Mouse (Mus musculus) heart, embryonic 11.5 days (tissue): ENCODE measurements around the gene Mgat5. TPM values are rescaled to one million over a fixed set of nuclear protein-coding genes. Genes with fewer than 3 reads are reported as not detected.

Source experiments
- ATAC-seq: fragments of 200-750 bp; cut with Nextera tagmentation; replicated peaks from 2 replicates; pipeline ENCODE4 v1.8.0; 2017; ENCODE audit warnings: moderate library complexity; ENCODE audit not compliant: insufficient number of reproducible peaks, low FRiP score, low TSS enrichment
- H3K27ac ChIP-seq: fragments of 300-500 bp; sonication (generic); 2 replicates; pipeline ENCODE4 v1.5.1; 2014; ENCODE audit warnings: mild to moderate bottlenecking, low read depth, low read length
- H3K27me3 ChIP-seq: fragments of 300-500 bp; sonication (generic); 2 replicates; pipeline ENCODE4 v1.6.1; 2014; ENCODE audit warnings: mild to moderate bottlenecking, low read length, mixed read lengths; ENCODE audit not compliant: control insufficient read depth, insufficient read depth
- H3K36me3 ChIP-seq: fragments of 300-500 bp; sonication (generic); 2 replicates; pipeline ENCODE4 v1.6.1; 2014; ENCODE audit warnings: mild to moderate bottlenecking, low read length, moderate library complexity, mixed read lengths; ENCODE audit not compliant: control insufficient read depth, insufficient read depth
- H3K4me1 ChIP-seq: fragments of 300-500 bp; sonication (generic); 2 replicates; pipeline ENCODE4 v1.6.1; 2014; ENCODE audit warnings: low read length; ENCODE audit not compliant: control insufficient read depth, insufficient read depth
- H3K4me2 ChIP-seq: fragments of 300-500 bp; sonication (generic); 2 replicates; pipeline ENCODE4 v1.6.1; 2014; ENCODE audit warnings: mild to moderate bottlenecking, moderate library complexity
- H3K4me3 ChIP-seq: fragments of 300-500 bp; sonication (generic); 2 replicates; pipeline ENCODE4 v1.5.1; 2014; ENCODE audit warnings: low read depth, low read length
- H3K9ac ChIP-seq: fragments of 300-500 bp; sonication (generic); 2 replicates; pipeline ENCODE4 v1.6.1; 2014; ENCODE audit warnings: mild to moderate bottlenecking, low read depth, low read length, moderate library complexity
- H3K9me3 ChIP-seq: fragments of 300-500 bp; sonication (generic); replicated peaks from 2 replicates; pipeline ENCODE4 v1.6.1; 2016; ENCODE audit warnings: low read length; ENCODE audit not compliant: control insufficient read depth
- WGBS: fragments of 180-500 bp; shearing (Covaris S2); extraction: QIAGEN DNeasy Blood & Tissue Kit; methylation state at CpG from one replicate; pipeline ENCODE4 v1.1.7; 2014; ENCODE audit not compliant: insufficient replicate concordance; 5-methylcytosine and 5-hydroxymethylcytosine counted together
- polyA plus RNA-seq: library from polyadenylated mRNA; unstranded; fragments of >200 nt; fragmentation: Nextera tagmentation; extraction: Ambion mirVana; gene quantifications from 2 replicates; pipeline ENCODE4 v1.2.1, GENCODE M21; 2014

Gene Mgat5
- polyA plus RNA-seq, 1 experiment from 2014 or later, result 4.9 TPM

- Histone ChIP-seq H3K36me3 (0 out of 2 replicates have a peak, but pooled peaks cover 6% of the 10 kb centered on the region), H3K9me3 (no peaks in the 10 kb centered on the region), H3K27me3 (no peaks in the 10 kb centered on the region), H3K9ac (no peak overlapping the region), H3K4me3 (no peak overlapping the region), H3K27ac (no peak overlapping the region), H3K4me1 (peaks cover 3% of the 10 kb centered on the region; the same call in 1 of the 2 replicates), H3K4me2 (no peak overlapping the region)
- ATAC-seq, result no peak
- WGBS, result 71% methylated on average over 8 of the region's 8 CpGs
Measured at GRCm38 (mm10) chr1:127368513-127368912, 163.7 kb downstream of the Mgat5 start.

- ATAC-seq, result no peak
- Histone ChIP-seq H3K27ac (no peak overlapping the region), H3K9me3 (no peaks in the 10 kb centered on the region), H3K27me3 (no peaks in the 10 kb centered on the region), H3K4me2 (no peak overlapping the region), H3K4me1 (peaks cover 3% of the 10 kb centered on the region; the same call in 1 of the 2 replicates), H3K9ac (no peak overlapping the region), H3K36me3 (0 out of 2 replicates have a peak, but pooled peaks cover 6% of the 10 kb centered on the region), H3K4me3 (no peak overlapping the region)
- 77% methylated on average over 5 of the region's 5 CpGs for WGBS
Measured at GRCm38 (mm10) chr1:127369538-127369937, 164.7 kb downstream of the Mgat5 start.

GRCm38 (mm10) chr1:127372096-127372495 is 167.3 kb downstream of the Mgat5 start:
- 65% methylated on average over 4 of the region's 4 CpGs for WGBS

GRCm38 (mm10) chr1:127373559-127373958 is 168.7 kb downstream of the Mgat5 start:
- H3K9me3 ChIP-seq, result no peaks in the 10 kb centered on the region
- no peak for ATAC-seq
- no peak overlapping the region for H3K4me3 ChIP-seq
- no peak overlapping the region for H3K4me2 ChIP-seq
- H3K4me1 ChIP-seq, result no peaks in the 10 kb centered on the region
- 0 out of 2 replicates have a peak, but pooled peaks cover 2% of the 10 kb centered on the region for H3K36me3 ChIP-seq
- H3K9ac ChIP-seq, result no peak overlapping the region
- H3K27ac ChIP-seq, result no peak overlapping the region
- 81% methylated on average over 5 of the region's 5 CpGs for WGBS
- H3K27me3 ChIP-seq, result no peaks in the 10 kb centered on the region

More at GRCm38 (mm10) chr1:127372096-127372495, 167.3 kb downstream of the Mgat5 start:
- Histone ChIP-seq H3K27me3 (no peaks in the 10 kb centered on the region), H3K9me3 (no peaks in the 10 kb centered on the region), H3K4me3 (no peak overlapping the region), H3K4me1 (no peaks in the 10 kb centered on the region), H3K9ac (no peak overlapping the region), H3K4me2 (no peak overlapping the region), H3K27ac (no peak overlapping the region), H3K36me3 (0 out of 2 replicates have a peak, but pooled peaks cover 3% of the 10 kb centered on the region)
- ATAC-seq, result no peak

GRCm38 (mm10) chr1:127374157-127374556 is 169.3 kb downstream of the Mgat5 start:
- no peak overlapping the region for H3K4me3 ChIP-seq
- H3K9ac ChIP-seq, result no peak overlapping the region
- WGBS, result 83% methylated on average over 3 of the region's 3 CpGs
- no peaks in the 10 kb centered on the region for H3K4me1 ChIP-seq
- ATAC-seq, result no peak
- H3K36me3 ChIP-seq, result 0 out of 2 replicates have a peak, but pooled peaks cover 2% of the 10 kb centered on the region
- no peaks in the 10 kb centered on the region for H3K27me3 ChIP-seq
- H3K4me2 ChIP-seq, result no peak overlapping the region
- H3K9me3 ChIP-seq, result no peaks in the 10 kb centered on the region
- H3K27ac ChIP-seq, result no peak overlapping the region

GRCm38 (mm10) chr1:127380140-127380539 is 175.3 kb downstream of the Mgat5 start:
- no peak for ATAC-seq
- Histone ChIP-seq H3K27ac (no peak overlapping the region), H3K36me3 (no peaks in the 10 kb centered on the region), H3K4me1 (no peaks in the 10 kb centered on the region), H3K9me3 (no peaks in the 10 kb centered on the region), H3K9ac (no peak overlapping the region), H3K27me3 (no peaks in the 10 kb centered on the region), H3K4me3 (no peak overlapping the region), H3K4me2 (no peak overlapping the region)
- WGBS, result 56% methylated on average over 4 of the region's 4 CpGs

- Histone ChIP-seq H3K4me2 (no peak overlapping the region), H3K4me1 (no peaks in the 10 kb centered on the region), H3K9ac (no peak overlapping the region), H3K9me3 (no peaks in the 10 kb centered on the region), H3K4me3 (no peak overlapping the region), H3K27ac (no peak overlapping the region), H3K36me3 (no peaks in the 10 kb centered on the region), H3K27me3 (no peaks in the 10 kb centered on the region)
- no peak for ATAC-seq
- WGBS, result 67% methylated on average over 13 of the region's 13 CpGs
Measured at GRCm38 (mm10) chr1:127380749-127381501, 176.1 kb downstream of the Mgat5 start.

GRCm38 (mm10) chr1:127383071-127383470 is 178.3 kb downstream of the Mgat5 start:
- H3K4me2 ChIP-seq, result no peak overlapping the region
- H3K27me3 ChIP-seq, result no peaks in the 10 kb centered on the region
- no peak overlapping the region for H3K9ac ChIP-seq
- no peak for ATAC-seq
- 0 out of 2 replicates have a peak, but pooled peaks cover 1% of the 10 kb centered on the region for H3K36me3 ChIP-seq
- no peak overlapping the region for H3K4me3 ChIP-seq
- H3K4me1 ChIP-seq, result no peaks in the 10 kb centered on the region
- WGBS, result 81% methylated on average over 7 of the region's 7 CpGs
- no peak overlapping the region for H3K27ac ChIP-seq
- H3K9me3 ChIP-seq, result no peaks in the 10 kb centered on the region

GRCm38 (mm10) chr1:127387226-127387625 is 182.4 kb downstream of the Mgat5 start:
- WGBS, result 82% methylated on average over 7 of the region's 7 CpGs

More at GRCm38 (mm10) chr1:127387226-127387625, 182.4 kb downstream of the Mgat5 start:
- H3K9ac ChIP-seq, result no peak overlapping the region
- no peak overlapping the region for H3K4me2 ChIP-seq
- no peak overlapping the region for H3K4me3 ChIP-seq
- no peaks in the 10 kb centered on the region for H3K4me1 ChIP-seq
- peaks cover 9% of the 10 kb centered on the region; the same call in 1 of the 2 replicates for H3K36me3 ChIP-seq
- ATAC-seq, result no peak
- H3K27me3 ChIP-seq, result no peaks in the 10 kb centered on the region
- H3K9me3 ChIP-seq, result no peaks in the 10 kb centered on the region; the same call in 1 of the 2 replicates
- no peak overlapping the region for H3K27ac ChIP-seq
